Mouse (Mus musculus): Measurements from ENCODE around the gene Fads1. TPM values are rescaled to one million over a fixed set of nuclear protein-coding genes. Genes with fewer than 3 reads are reported as not detected.

Fads1 gene
- polyA plus RNA-seq, 1 experiment from 2014 or later = 64.6 TPM

GRCm38 (mm10) chr19:10171846-10172245 lies 10.8 kb upstream of the Fads1 start:
- H3K9ac ChIP-seq (ENCODE audit: low read depth, low read length) = 0 out of 2 replicates have a peak overlapping the region, but pooled peaks have one; percentile 34
- H3K27ac ChIP-seq (ENCODE audit: low read depth, low read length) = peak overlapping the region; percentile 35; the same call in 1 of the 2 replicates
- ATAC-seq (replicated peaks; ENCODE audit: insufficient number of reproducible peaks, low FRiP score, low TSS enrichment) = no peak
- H3K27me3 ChIP-seq (ENCODE audit: control insufficient read depth, insufficient read depth, low read length) = no peaks in the 10 kb centered on the region
- H3K4me2 ChIP-seq = no peak overlapping the region
- H3K36me3 ChIP-seq (ENCODE audit: control insufficient read depth, insufficient read depth, low read length) = no peaks in the 10 kb centered on the region
- no peaks in the 10 kb centered on the region for H3K9me3 ChIP-seq (replicated peaks; ENCODE audit: control insufficient read depth, low read length)
- H3K4me3 ChIP-seq (ENCODE audit: low read depth, low read length) = no peak overlapping the region
- H3K4me1 ChIP-seq (ENCODE audit: control insufficient read depth, insufficient read depth, low read length) = peaks cover 5% of the 10 kb centered on the region; the same call in 1 of the 2 replicates

- Histone ChIP-seq H3K4me2 (peak overlapping the region; percentile 29; the same call in 1 of the 2 replicates), H3K36me3 (ENCODE audit: control insufficient read depth, insufficient read depth, low read length) (no peaks in the 10 kb centered on the region), H3K27me3 (ENCODE audit: control insufficient read depth, insufficient read depth, low read length) (no peaks in the 10 kb centered on the region), H3K9ac (ENCODE audit: low read depth, low read length) (no peak overlapping the region), H3K27ac (ENCODE audit: low read depth, low read length) (peak overlapping the region; percentile 84), H3K4me1 (ENCODE audit: control insufficient read depth, insufficient read depth, low read length) (peaks cover 8% of the 10 kb centered on the region), H3K4me3 (ENCODE audit: low read depth, low read length) (no peak overlapping the region), H3K9me3 (replicated peaks; ENCODE audit: control insufficient read depth, low read length) (no peaks in the 10 kb centered on the region)
- ATAC-seq (replicated peaks; ENCODE audit: insufficient number of reproducible peaks, low FRiP score, low TSS enrichment) = peak; percentile 83
- WGBS (ENCODE audit: insufficient replicate concordance) = 69% methylated on average over 5 of the region's 5 CpGs
These were observed 9.5 kb upstream of the Fads1 start for GRCm38 (mm10) chr19:10173116-10173718.

- Histone ChIP-seq H3K27me3 (ENCODE audit: control insufficient read depth, insufficient read depth, low read length) (no peaks in the 10 kb centered on the region), H3K27ac (ENCODE audit: low read depth, low read length) (no peak overlapping the region; the same call in 1 of the 2 replicates), H3K9me3 (replicated peaks; ENCODE audit: control insufficient read depth, low read length) (no peaks in the 10 kb centered on the region), H3K4me3 (ENCODE audit: low read depth, low read length) (no peak overlapping the region), H3K36me3 (ENCODE audit: control insufficient read depth, insufficient read depth, low read length) (no peaks in the 10 kb centered on the region), H3K9ac (ENCODE audit: low read depth, low read length) (no peak overlapping the region), H3K4me1 (ENCODE audit: control insufficient read depth, insufficient read depth, low read length) (peaks cover 8% of the 10 kb centered on the region), H3K4me2 (no peak overlapping the region)
- 79% methylated on average over 7 of the region's 7 CpGs for WGBS (ENCODE audit: insufficient replicate concordance)
- ATAC-seq (replicated peaks; ENCODE audit: insufficient number of reproducible peaks, low FRiP score, low TSS enrichment) = no peak
These were observed 8.7 kb upstream of the Fads1 start for GRCm38 (mm10) chr19:10173844-10174539.

- 56% methylated on average over 4 of the region's 4 CpGs for WGBS (ENCODE audit: insufficient replicate concordance)
These were observed 7.7 kb upstream of the Fads1 start for GRCm38 (mm10) chr19:10174956-10175355.

DNA sequence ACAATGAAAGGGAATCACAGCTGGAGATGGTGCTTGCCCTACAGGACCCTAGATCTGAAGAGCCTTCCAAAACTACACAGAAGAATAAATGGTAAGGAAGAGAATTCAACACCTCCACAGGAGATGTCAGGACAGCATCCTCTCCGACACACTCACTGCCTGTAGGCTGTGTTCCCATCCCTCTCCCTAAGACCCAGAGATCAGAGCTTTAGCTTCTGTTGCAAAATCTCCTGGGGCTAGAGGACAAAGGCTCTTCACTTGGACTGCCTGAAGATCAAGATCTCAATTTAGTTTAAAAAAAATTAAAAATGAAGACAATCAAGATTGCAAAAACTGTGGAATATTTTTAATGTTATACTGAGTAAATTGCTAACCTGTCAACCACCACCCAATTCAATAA lies 6.2 kb upstream of the Fads1 start:
- WGBS (ENCODE audit: insufficient replicate concordance) = 69% methylated on average over 1 of the region's 1 CpGs
- no peak overlapping the region for H3K9ac ChIP-seq (ENCODE audit: low read depth, low read length)
- no peaks in the 10 kb centered on the region for H3K27me3 ChIP-seq (ENCODE audit: control insufficient read depth, insufficient read depth, low read length)
- no peak overlapping the region for H3K4me3 ChIP-seq (ENCODE audit: low read depth, low read length)
- H3K9me3 ChIP-seq (replicated peaks; ENCODE audit: control insufficient read depth, low read length) = no peaks in the 10 kb centered on the region
- no peak overlapping the region for H3K4me2 ChIP-seq
- H3K27ac ChIP-seq (ENCODE audit: low read depth, low read length) = no peak overlapping the region
- no peaks in the 10 kb centered on the region for H3K36me3 ChIP-seq (ENCODE audit: control insufficient read depth, insufficient read depth, low read length)
- ATAC-seq (replicated peaks; ENCODE audit: insufficient number of reproducible peaks, low FRiP score, low TSS enrichment) = no peak
- H3K4me1 ChIP-seq (ENCODE audit: control insufficient read depth, insufficient read depth, low read length) = peaks cover 10% of the 10 kb centered on the region

More at GRCm38 (mm10) chr19:10174956-10175355, 7.7 kb upstream of the Fads1 start:
- Histone ChIP-seq H3K27ac (ENCODE audit: low read depth, low read length) (no peak overlapping the region), H3K4me1 (ENCODE audit: control insufficient read depth, insufficient read depth, low read length) (peaks cover 8% of the 10 kb centered on the region), H3K27me3 (ENCODE audit: control insufficient read depth, insufficient read depth, low read length) (no peaks in the 10 kb centered on the region), H3K9me3 (replicated peaks; ENCODE audit: control insufficient read depth, low read length) (no peaks in the 10 kb centered on the region), H3K4me3 (ENCODE audit: low read depth, low read length) (no peak overlapping the region), H3K4me2 (no peak overlapping the region), H3K9ac (ENCODE audit: low read depth, low read length) (no peak overlapping the region), H3K36me3 (ENCODE audit: control insufficient read depth, insufficient read depth, low read length) (no peaks in the 10 kb centered on the region)
- no peak for ATAC-seq (replicated peaks; ENCODE audit: insufficient number of reproducible peaks, low FRiP score, low TSS enrichment)

GRCm38 (mm10) chr19:10176941-10177372 lies 5.7 kb upstream of the Fads1 start:
- WGBS (ENCODE audit: insufficient replicate concordance) = 47% methylated on average over 7 of the region's 7 CpGs
- no peak overlapping the region for H3K4me2 ChIP-seq
- no peak for ATAC-seq (replicated peaks; ENCODE audit: insufficient number of reproducible peaks, low FRiP score, low TSS enrichment)
- H3K27ac ChIP-seq (ENCODE audit: low read depth, low read length) = no peak overlapping the region
- H3K9me3 ChIP-seq (replicated peaks; ENCODE audit: control insufficient read depth, low read length) = no peaks in the 10 kb centered on the region
- H3K27me3 ChIP-seq (ENCODE audit: control insufficient read depth, insufficient read depth, low read length) = no peaks in the 10 kb centered on the region
- no peaks in the 10 kb centered on the region for H3K36me3 ChIP-seq (ENCODE audit: control insufficient read depth, insufficient read depth, low read length)
- H3K9ac ChIP-seq (ENCODE audit: low read depth, low read length) = no peak overlapping the region
- no peak overlapping the region for H3K4me3 ChIP-seq (ENCODE audit: low read depth, low read length)
- peaks cover 10% of the 10 kb centered on the region for H3K4me1 ChIP-seq (ENCODE audit: control insufficient read depth, insufficient read depth, low read length)

DNA sequence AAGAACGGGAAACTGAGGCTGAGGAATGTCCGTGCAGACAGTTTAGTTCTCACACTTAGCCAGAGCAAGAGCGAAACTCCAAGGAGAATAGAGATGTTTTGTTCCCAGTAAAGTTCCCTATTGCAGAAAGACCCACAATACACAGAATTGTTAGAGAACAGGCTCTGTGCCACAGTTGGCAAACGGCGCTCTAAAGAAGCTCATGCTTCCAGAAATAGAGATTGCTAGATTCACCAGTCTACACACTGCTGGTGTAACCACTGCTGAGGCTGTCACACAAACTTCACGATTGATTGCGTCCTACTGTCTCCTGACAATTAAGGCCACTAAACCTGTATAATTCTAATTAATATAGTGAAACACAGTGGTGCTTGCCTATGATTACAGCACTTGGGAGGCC lies 1.5 kb upstream of the Fads1 start:
- no peaks in the 10 kb centered on the region for H3K27me3 ChIP-seq (ENCODE audit: control insufficient read depth, insufficient read depth, low read length)
- no peaks in the 10 kb centered on the region for H3K9me3 ChIP-seq (replicated peaks; ENCODE audit: control insufficient read depth, low read length)
- no peak for ATAC-seq (replicated peaks; ENCODE audit: insufficient number of reproducible peaks, low FRiP score, low TSS enrichment)
- no peak overlapping the region for H3K4me3 ChIP-seq (ENCODE audit: low read depth, low read length)
- 93% methylated on average over 7 of the region's 7 CpGs for WGBS (ENCODE audit: insufficient replicate concordance)
- peaks cover 11% of the 10 kb centered on the region for H3K36me3 ChIP-seq (ENCODE audit: control insufficient read depth, insufficient read depth, low read length)
- peaks cover 19% of the 10 kb centered on the region for H3K4me1 ChIP-seq (ENCODE audit: control insufficient read depth, insufficient read depth, low read length)
- no peak overlapping the region for H3K4me2 ChIP-seq
- no peak overlapping the region for H3K27ac ChIP-seq (ENCODE audit: low read depth, low read length)
- no peak overlapping the region for H3K9ac ChIP-seq (ENCODE audit: low read depth, low read length)

DNA sequence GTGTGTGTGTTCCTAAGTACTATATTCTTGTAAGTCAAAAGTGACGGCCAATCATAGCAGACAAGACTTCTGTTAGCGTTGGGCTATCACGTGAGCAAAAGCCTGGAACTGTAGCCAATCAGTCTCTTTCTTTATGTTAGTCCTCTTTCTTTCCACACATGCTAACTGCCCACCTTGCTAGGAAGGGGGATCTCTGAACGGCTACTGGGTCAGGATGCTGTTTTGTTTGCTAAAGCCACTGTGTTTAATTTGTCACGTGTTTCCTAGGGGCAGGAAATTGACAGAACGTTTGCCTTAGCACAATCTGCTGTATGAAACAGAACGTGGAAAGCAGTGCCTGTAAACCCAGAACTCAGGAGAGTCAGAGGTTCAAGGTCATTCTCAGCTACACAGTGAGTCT lies 546 bp upstream of the Fads1 start:
- Histone ChIP-seq H3K27ac (ENCODE audit: low read depth, low read length) (peak overlapping the region; percentile 52), H3K36me3 (ENCODE audit: control insufficient read depth, insufficient read depth, low read length) (peaks cover 19% of the 10 kb centered on the region), H3K27me3 (ENCODE audit: control insufficient read depth, insufficient read depth, low read length) (no peaks in the 10 kb centered on the region), H3K4me2 (peak overlapping the region; percentile 80), H3K9me3 (replicated peaks; ENCODE audit: control insufficient read depth, low read length) (no peaks in the 10 kb centered on the region), H3K4me3 (ENCODE audit: low read depth, low read length) (peak overlapping the region; percentile 77), H3K9ac (ENCODE audit: low read depth, low read length) (peak overlapping the region; percentile 66), H3K4me1 (ENCODE audit: control insufficient read depth, insufficient read depth, low read length) (peaks cover 17% of the 10 kb centered on the region)
- 42% methylated on average over 7 of the region's 7 CpGs for WGBS (ENCODE audit: insufficient replicate concordance)
- ATAC-seq (replicated peaks; ENCODE audit: insufficient number of reproducible peaks, low FRiP score, low TSS enrichment) = no peak
